Mouse (Mus musculus) hindbrain, embryonic 15.5 days (tissue): ENCODE results near the gene Arfgap3. TPM values are rescaled to one million over a fixed set of nuclear protein-coding genes. Genes with fewer than 3 reads are reported as not detected.
"Not testable (repeated sequence)": the region's sequence is repeated elsewhere in the genome, so short reads cannot be mapped to it uniquely, and the experiment has no call there.

Source experiments
- ATAC-seq: fragments of 200-750 bp; cut with Nextera tagmentation; 2 replicates; pipeline ENCODE4 v1.8.0; 2017; ENCODE audit warnings: low read depth, moderate number of reproducible peaks, moderate TSS enrichment; ENCODE audit not compliant: low FRiP score
- H3K27ac ChIP-seq: fragments of 300-500 bp; sonication (generic); replicated peaks from 2 replicates; pipeline ENCODE4 v1.5.1; 2015; ENCODE audit warnings: mild to moderate bottlenecking, inconsistent platforms
- H3K27me3 ChIP-seq: fragments of 300-500 bp; sonication (generic); 2 replicates; pipeline ENCODE4 v1.6.1; 2015; ENCODE audit warnings: control low read depth, inconsistent platforms
- H3K36me3 ChIP-seq: fragments of 300-500 bp; sonication (generic); 2 replicates; pipeline ENCODE4 v1.6.1; 2015; ENCODE audit warnings: control low read depth, inconsistent platforms
- H3K4me1 ChIP-seq: fragments of 300-500 bp; sonication (generic); replicated peaks from 2 replicates; pipeline ENCODE4 v1.6.1; 2015; ENCODE audit warnings: control low read depth, inconsistent platforms
- H3K4me2 ChIP-seq: fragments of 300-500 bp; sonication (generic); 2 replicates; pipeline ENCODE4 v1.6.1; 2015; ENCODE audit warnings: moderate library complexity, mild to moderate bottlenecking, inconsistent platforms
- H3K4me3 ChIP-seq: fragments of 300-500 bp; sonication (generic); 2 replicates; pipeline ENCODE4 v1.5.1; 2015; ENCODE audit warnings: mild to moderate bottlenecking, inconsistent platforms
- H3K9ac ChIP-seq: fragments of 300-500 bp; sonication (generic); 2 replicates; pipeline ENCODE4 v1.6.1; 2015; ENCODE audit warnings: inconsistent platforms
- H3K9me3 ChIP-seq: fragments of 300-500 bp; sonication (generic); 2 replicates; pipeline ENCODE4 v1.6.1; 2016; ENCODE audit warnings: control low read depth, inconsistent platforms
- WGBS: fragments of 180-500 bp; shearing (Covaris S2); methylation state at CpG from one replicate; pipeline ENCODE4 v1.1.7; 2015; 5-methylcytosine and 5-hydroxymethylcytosine counted together
- polyA plus RNA-seq: library from polyadenylated mRNA; unstranded; fragments of >200 nt; fragmentation: Nextera tagmentation; extraction: Ambion mirVana; gene quantifications from 2 replicates; pipeline ENCODE4 v1.2.1, GENCODE M21; 2015

Arfgap3 gene
- polyA plus RNA-seq, 1 experiment from 2014 or later = 41.5 TPM

GRCm38 (mm10) chr15:83292261-83293056 lies 57.6 kb downstream of the Arfgap3 start:
- Histone ChIP-seq H3K27ac (no peak overlapping the region), H3K4me3 (no peak overlapping the region), H3K36me3 (no peaks in the 10 kb centered on the region), H3K27me3 (no peaks in the 10 kb centered on the region), H3K9ac (no peak overlapping the region), H3K9me3 (no peaks in the 10 kb centered on the region), H3K4me2 (no peak overlapping the region), H3K4me1 (peaks cover 4% of the 10 kb centered on the region)
- 85% methylated on average over 13 of the region's 13 CpGs for WGBS
- ATAC-seq = no peak

- no peaks in the 10 kb centered on the region for H3K4me1 ChIP-seq
- H3K27ac ChIP-seq = no peak overlapping the region
- no peak overlapping the region for H3K9ac ChIP-seq
- H3K36me3 ChIP-seq = no peaks in the 10 kb centered on the region
- no peaks in the 10 kb centered on the region for H3K27me3 ChIP-seq
- H3K4me3 ChIP-seq = no peak overlapping the region
- no peaks in the 10 kb centered on the region for H3K9me3 ChIP-seq
- H3K4me2 ChIP-seq = no peak overlapping the region
- no peak for ATAC-seq
- 91% methylated on average over 2 of the region's 2 CpGs for WGBS
Measured at GRCm38 (mm10) chr15:83290899-83291298, 59.1 kb downstream of the Arfgap3 start.

- H3K4me3 ChIP-seq = no peak overlapping the region
- WGBS = 89% methylated on average over 8 of the region's 8 CpGs
- no peaks in the 10 kb centered on the region for H3K9me3 ChIP-seq
- H3K9ac ChIP-seq = no peak overlapping the region
- no peaks in the 10 kb centered on the region for H3K27me3 ChIP-seq
- H3K27ac ChIP-seq = no peak overlapping the region
- H3K36me3 ChIP-seq = no peaks in the 10 kb centered on the region
- H3K4me1 ChIP-seq = no peaks in the 10 kb centered on the region
- ATAC-seq = no peak
- no peak overlapping the region for H3K4me2 ChIP-seq
Measured at GRCm38 (mm10) chr15:83284828-83285227, 65.2 kb downstream of the Arfgap3 start.

GRCm38 (mm10) chr15:83282397-83282796 lies 67.7 kb downstream of the Arfgap3 start:
- no peak overlapping the region for H3K4me3 ChIP-seq
- no peaks in the 10 kb centered on the region for H3K27me3 ChIP-seq
- H3K4me1 ChIP-seq = no peaks in the 10 kb centered on the region
- no peak for ATAC-seq
- 77% methylated on average over 5 of the region's 5 CpGs for WGBS
- H3K4me2 ChIP-seq = no peak overlapping the region
- no peaks in the 10 kb centered on the region for H3K36me3 ChIP-seq
- no peak overlapping the region for H3K27ac ChIP-seq
- no peak overlapping the region for H3K9ac ChIP-seq
- H3K9me3 ChIP-seq = no peaks in the 10 kb centered on the region

GRCm38 (mm10) chr15:83281303-83281702 lies 68.7 kb downstream of the Arfgap3 start:
- Histone ChIP-seq H3K4me1 (no peaks in the 10 kb centered on the region), H3K9ac (no peak overlapping the region), H3K27ac (no peak overlapping the region), H3K36me3 (no peaks in the 10 kb centered on the region), H3K4me2 (no peak overlapping the region), H3K4me3 (no peak overlapping the region), H3K27me3 (no peaks in the 10 kb centered on the region), H3K9me3 (no peaks in the 10 kb centered on the region)
- no peak for ATAC-seq
- WGBS = 79% methylated on average over 11 of the region's 11 CpGs

DNA sequence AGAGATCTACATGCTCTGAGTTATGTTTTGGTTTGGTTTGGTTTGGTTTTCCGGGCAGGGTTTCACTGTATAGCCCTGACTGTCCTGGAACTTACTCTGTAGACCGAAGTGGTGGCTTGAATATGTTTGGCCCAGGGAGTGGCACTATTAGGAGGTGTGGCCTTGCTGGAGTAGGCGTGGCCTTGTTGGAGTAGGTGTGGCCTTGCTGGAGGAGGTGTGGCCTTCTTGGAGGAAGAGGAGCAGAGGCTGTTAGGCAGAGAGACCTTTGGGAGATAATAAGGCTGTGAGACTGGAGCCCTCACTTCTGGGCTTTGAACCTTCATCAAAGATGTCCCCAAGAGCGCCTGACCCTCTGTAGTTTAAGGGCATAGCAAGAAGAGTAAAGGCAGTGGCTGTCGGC lies 71.5 kb downstream of the Arfgap3 start:
- 88% methylated on average over 5 of the region's 5 CpGs for WGBS
- ATAC-seq = no peak

DNA sequence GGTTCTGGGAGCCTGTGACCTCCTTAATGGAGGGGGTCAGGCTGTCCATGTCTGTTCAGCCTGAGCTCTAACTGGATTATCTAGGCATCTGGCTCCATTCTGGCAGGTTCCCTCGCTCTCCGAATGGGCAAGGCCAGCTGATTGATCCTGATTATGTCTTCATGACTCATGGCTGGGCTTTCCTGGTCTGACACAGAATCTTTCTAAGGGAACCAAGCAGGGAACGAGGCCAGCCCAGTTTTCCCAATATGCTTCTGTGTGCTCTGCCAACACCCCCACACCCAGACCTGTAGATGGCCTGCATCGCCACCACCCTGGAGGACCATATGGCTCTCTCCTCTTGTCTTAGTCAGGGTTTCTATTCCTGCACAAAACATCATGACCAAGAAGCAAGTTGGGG lies 72.6 kb downstream of the Arfgap3 start:
- 83% methylated on average over 4 of the region's 4 CpGs for whole genome bisulfite sequencing
- Histone ChIP-seq H3K4me2 (no peak overlapping the region), H3K4me1 (no peaks in the 10 kb centered on the region), H3K4me3 (no peak overlapping the region), H3K9me3 (no peaks in the 10 kb centered on the region), H3K36me3 (no peaks in the 10 kb centered on the region), H3K27ac (no peak overlapping the region), H3K27me3 (no peaks in the 10 kb centered on the region), H3K9ac (no peak overlapping the region)
- no peak for ATAC-seq

More for the DNA sequence above, 71.5 kb downstream of the Arfgap3 start:
- H3K27me3 ChIP-seq = no peaks in the 10 kb centered on the region
- H3K4me3 ChIP-seq = no peak overlapping the region
- no peak overlapping the region for H3K27ac ChIP-seq
- H3K36me3 ChIP-seq = no peaks in the 10 kb centered on the region
- H3K9ac ChIP-seq = no peak overlapping the region
- H3K9me3 ChIP-seq = no peaks in the 10 kb centered on the region
- H3K4me1 ChIP-seq = no peaks in the 10 kb centered on the region
- H3K4me2 ChIP-seq = no peak overlapping the region

GRCm38 (mm10) chr15:83274237-83274636 lies 75.8 kb downstream of the Arfgap3 start:
- not testable (repeated sequence) for ATAC-seq, H3K27me3 ChIP-seq, H3K27ac ChIP-seq, H3K4me3 ChIP-seq, H3K4me1 ChIP-seq, H3K36me3 ChIP-seq, H3K9me3 ChIP-seq, H3K4me2 ChIP-seq, H3K9ac ChIP-seq

GRCm38 (mm10) chr15:83273017-83273416 lies 77.0 kb downstream of the Arfgap3 start:
- Histone ChIP-seq H3K36me3 (no peaks in the 10 kb centered on the region), H3K4me1 (no peaks in the 10 kb centered on the region), H3K9ac (no peak overlapping the region), H3K27me3 (no peaks in the 10 kb centered on the region), H3K4me3 (no peak overlapping the region), H3K9me3 (no peaks in the 10 kb centered on the region), H3K27ac (no peak overlapping the region), H3K4me2 (no peak overlapping the region)
- WGBS = 89% methylated on average over 2 of the region's 2 CpGs
- no peak for ATAC-seq

GRCm38 (mm10) chr15:83271221-83271620 lies 78.8 kb downstream of the Arfgap3 start:
- H3K4me1 ChIP-seq, H3K9ac ChIP-seq, ATAC-seq, H3K9me3 ChIP-seq, H3K36me3 ChIP-seq, H3K4me2 ChIP-seq, H3K27ac ChIP-seq, H3K27me3 ChIP-seq, H3K4me3 ChIP-seq: not testable (repeated sequence)
- 35% methylated on average over 9 of the region's 9 CpGs for WGBS

DNA sequence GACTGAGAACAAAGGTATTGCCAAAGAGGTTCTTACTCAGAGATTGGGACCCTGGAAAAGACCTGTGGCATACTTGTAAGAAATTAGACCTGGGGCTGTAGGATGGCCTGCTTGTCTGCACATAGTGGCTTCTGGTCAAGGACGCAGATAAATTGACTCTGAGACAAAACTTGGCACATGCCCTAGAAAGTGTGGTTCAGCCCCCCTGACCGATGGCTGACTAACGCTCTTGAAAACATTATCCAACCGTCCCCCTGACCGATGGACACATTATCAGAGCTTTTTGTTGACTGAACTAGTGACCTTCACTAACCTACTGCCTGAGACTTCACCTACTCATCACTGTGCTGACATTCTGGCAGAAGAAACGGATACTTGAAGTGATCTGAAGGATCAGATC lies 80.1 kb downstream of the Arfgap3 start:
- H3K9me3 ChIP-seq, H3K9ac ChIP-seq, H3K4me1 ChIP-seq, H3K27me3 ChIP-seq, H3K4me3 ChIP-seq, H3K27ac ChIP-seq, ATAC-seq, H3K4me2 ChIP-seq, H3K36me3 ChIP-seq: not testable (repeated sequence)
- WGBS = 86% methylated on average over 6 of the region's 6 CpGs

DNA sequence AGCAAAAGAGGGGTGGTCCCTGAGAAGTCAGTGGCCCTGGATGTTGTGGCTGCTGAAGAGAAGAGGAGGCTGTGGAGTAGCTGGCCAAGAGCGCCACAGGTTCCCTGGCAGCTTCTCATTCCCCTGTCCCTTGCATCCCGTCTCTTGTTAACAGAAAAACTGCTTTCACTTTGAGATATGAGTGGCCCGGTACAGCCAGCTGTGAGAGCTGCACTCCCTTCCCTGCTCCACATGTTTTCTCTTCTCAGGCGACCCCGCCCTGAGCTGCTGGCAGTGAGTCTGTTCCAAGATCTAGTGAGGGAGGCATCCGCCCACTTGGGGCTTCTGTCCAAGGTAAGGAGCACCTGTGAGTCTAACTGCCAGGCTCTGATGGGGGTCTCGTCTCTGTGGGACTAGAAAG lies 81.6 kb downstream of the Arfgap3 start:
- 80% methylated on average over 7 of the region's 7 CpGs for whole genome bisulfite sequencing
- not testable (repeated sequence) for H3K4me2 ChIP-seq, ATAC-seq, H3K9ac ChIP-seq, H3K27me3 ChIP-seq, H3K4me3 ChIP-seq, H3K36me3 ChIP-seq, H3K9me3 ChIP-seq, H3K27ac ChIP-seq, H3K4me1 ChIP-seq

DNA sequence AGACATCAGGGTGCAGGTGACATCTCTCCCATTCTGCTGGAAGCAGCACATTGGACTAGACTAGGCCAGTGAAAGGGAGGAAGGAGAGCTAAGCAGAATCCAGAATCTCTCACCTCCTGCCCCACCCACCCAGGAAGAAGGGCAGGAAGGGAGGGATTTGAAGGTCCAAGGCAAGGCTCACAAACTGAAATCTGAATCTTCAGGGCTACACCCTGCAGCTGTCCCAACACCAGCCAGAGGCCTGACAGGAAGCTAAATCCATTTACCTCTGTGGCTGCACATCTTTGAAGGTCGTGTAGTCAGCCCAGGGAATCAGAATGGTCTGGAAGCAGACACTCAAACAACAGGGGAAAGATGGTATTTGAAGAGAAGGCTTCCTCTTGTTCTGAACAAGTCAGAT lies 84.8 kb downstream of the Arfgap3 start:
- Histone ChIP-seq H3K27ac (no peak overlapping the region), H3K9me3 (no peaks in the 10 kb centered on the region), H3K4me3 (no peak overlapping the region), H3K36me3 (no peaks in the 10 kb centered on the region), H3K27me3 (no peaks in the 10 kb centered on the region), H3K4me2 (no peak overlapping the region), H3K9ac (no peak overlapping the region), H3K4me1 (no peaks in the 10 kb centered on the region)
- WGBS = 41% methylated on average over 1 of the region's 1 CpGs
- ATAC-seq = no peak
